Mouse (Mus musculus): ENCODE data around the gene Nsrp1.
"Not testable (repeated sequence)": the region's sequence is repeated elsewhere in the genome, so short reads cannot be mapped to it uniquely, and the experiment has no call there.

- TF ChIP-seq HCFC1 (IDR thresholded peaks at IDR 0.05; ENCODE audit: low read depth, low read length); POLR2AphosphoS2 (IDR thresholded peaks at IDR 0.05; ENCODE audit: low read depth, low read length); POLR2A (IDR thresholded peaks at IDR 0.05; ENCODE audit: low read depth, low read length); RCOR1 (conservative IDR thresholded peaks at IDR 0.05; ENCODE audit: low read depth, low read length); USF1 (IDR thresholded peaks at IDR 0.05; ENCODE audit: low read depth, low read length); SIN3A (IDR thresholded peaks at IDR 0.05; ENCODE audit: low read length); MEF2A (IDR thresholded peaks at IDR 0.05; ENCODE audit: borderline replicate concordance, low read depth, low read length); BHLHE40 (IDR thresholded peaks at IDR 0.05; ENCODE audit: low read depth, low read length); EP300 (IDR thresholded peaks at IDR 0.05; ENCODE audit: low read length); MYC (IDR thresholded peaks at IDR 0.05; ENCODE audit: low read depth, low read length): not testable (repeated sequence)
- TF ChIP-seq CTCF (conservative IDR thresholded peaks at IDR 0.05 in 1 of 2, IDR thresholded peaks at IDR 0.05 in 1 of 2; ENCODE audit: low read depth in 2 of 2, low read length in 2 of 2) (peak in 1 of 2 experiments; percentile 36; a peak in 2 of 4 replicates), SMC3 (IDR thresholded peaks at IDR 0.05; ENCODE audit: low read depth, low read length) (0 out of 2 replicates have a peak, but pooled peaks have one; percentile 7)
Measured at GRCm38 (mm10) chr11:77107872-77108271, 29.6 kb upstream of the Nsrp1 start.

Data from CH12.LX (cell line).